Mouse (Mus musculus) CH12.LX (cell line): Measurements from ENCODE around the gene Apba1. TPM values are rescaled to one million over a fixed set of nuclear protein-coding genes. Genes with fewer than 3 reads are reported as not detected.

Experiments
- DNase-seq: peaks from one replicate; pipeline ENCODE4 v3.0.0-alpha.2; 2013; ENCODE audit errors: extremely low read depth
- H3K27ac ChIP-seq: 2 replicates; pipeline ENCODE4 v1.5.1; 2012; ENCODE audit warnings: low read depth, mild to moderate bottlenecking, control low read depth, moderate library complexity; ENCODE audit not compliant: insufficient read depth
- H3K27me3 ChIP-seq: replicated peaks from 2 replicates; pipeline ENCODE3; 2012; ENCODE audit warnings: inconsistent platforms
- H3K36me3 ChIP-seq, 2 experiments: replicated peaks in 1 of 2; 2 replicates each; pipeline versions ENCODE3 to v1.6.1; 2012; ENCODE audit warnings: inconsistent platforms in 1 of 2, low read length in 1 of 2, mild to moderate bottlenecking in 1 of 2, mixed read lengths in 1 of 2, moderate library complexity in 1 of 2; ENCODE audit not compliant: control insufficient read depth in 1 of 2, insufficient read depth in 1 of 2
- H3K4me1 ChIP-seq, 2 experiments: 2 replicates each; pipeline ENCODE4 v1.6.1; 2012; ENCODE audit warnings: inconsistent platforms in 1 of 2, moderate library complexity in 1 of 2; ENCODE audit not compliant: insufficient read depth in 2 of 2, control insufficient read depth in 1 of 2
- H3K4me2 ChIP-seq: 2 replicates; pipeline ENCODE4 v1.6.1; 2012; ENCODE audit warnings: low read depth, mild to moderate bottlenecking, control low read depth; ENCODE audit not compliant: poor library complexity, insufficient read depth, severe bottlenecking
- H3K4me3 ChIP-seq, 3 experiments: fragments of 150-350 bp in 1 of 3; sonication (generic) in 1 of 3; replicated peaks in 1 of 3; 2 replicates each; pipeline versions ENCODE3 to v1.5.1; 2011 to 2012; ENCODE audit warnings: low read depth in 2 of 3, low read length in 2 of 3, mild to moderate bottlenecking in 2 of 3, moderate library complexity in 2 of 3, control low read depth in 1 of 3, improper control_type of control experiment in 1 of 3, inconsistent platforms in 1 of 3, mixed read lengths in 1 of 3; ENCODE audit not compliant: poor library complexity in 1 of 3
- H3K79me2 ChIP-seq: replicated peaks from 2 replicates; pipeline ENCODE4 v1.6.1; 2012; ENCODE audit warnings: mild to moderate bottlenecking, moderate library complexity; ENCODE audit not compliant: control insufficient read depth, poor library complexity, insufficient read depth, severe bottlenecking; ENCODE audit errors: extremely low read depth
- H3K9ac ChIP-seq: 2 replicates; pipeline ENCODE4 v1.6.1; 2012; ENCODE audit warnings: low read depth, mild to moderate bottlenecking, control low read depth, moderate library complexity; ENCODE audit not compliant: insufficient read depth
- H3K9me3 ChIP-seq: replicated peaks from 2 replicates; pipeline ENCODE3; 2012; ENCODE audit warnings: low read length, inconsistent platforms, mixed read lengths
- E2F4 ChIP-seq: IDR thresholded peaks from 2 replicates; pipeline ENCODE4 v1.6.1; 2011; ENCODE audit warnings: low read depth, low read length, improper control_type of control experiment; ENCODE audit not compliant: insufficient replicate concordance
- ELF1 ChIP-seq: IDR thresholded peaks from 2 replicates; pipeline ENCODE4 v1.6.1; 2014; ENCODE audit warnings: low read depth, mild to moderate bottlenecking, inconsistent platforms, low read length, improper control_type of control experiment
- EP300 ChIP-seq: IDR thresholded peaks from 2 replicates; pipeline ENCODE4 v1.6.1; 2011; ENCODE audit warnings: low read length, improper control_type of control experiment
- JUND ChIP-seq: conservative IDR thresholded peaks from 2 replicates; pipeline ENCODE4 v1.6.1; 2011; ENCODE audit warnings: low read depth, low read length, improper control_type of control experiment
- KAT2A ChIP-seq: IDR thresholded peaks from 2 replicates; pipeline ENCODE4 v1.6.1; 2012; ENCODE audit warnings: low read length, improper control_type of control experiment, inconsistent platforms; ENCODE audit not compliant: insufficient replicate concordance
- MAFK ChIP-seq: IDR thresholded peaks from 2 replicates; pipeline ENCODE4 v1.6.1; 2011; ENCODE audit warnings: low read length, improper control_type of control experiment; ENCODE audit not compliant: insufficient replicate concordance
- MAX ChIP-seq: IDR thresholded peaks from 2 replicates; pipeline ENCODE4 v1.6.1; 2011; ENCODE audit warnings: low read length, improper control_type of control experiment
- MAZ ChIP-seq: IDR thresholded peaks from 2 replicates; pipeline ENCODE4 v1.6.1; 2012; ENCODE audit warnings: low read depth, mild to moderate bottlenecking, inconsistent platforms, low read length, improper control_type of control experiment, moderate library complexity
- MYC ChIP-seq: IDR thresholded peaks from 2 replicates; pipeline ENCODE4 v1.6.1; 2011; ENCODE audit warnings: low read depth, mild to moderate bottlenecking, improper control_type of control experiment, low read length
- NELFE ChIP-seq: IDR thresholded peaks from 2 replicates; pipeline ENCODE4 v1.6.1; 2011; ENCODE audit warnings: low read depth, low read length, improper control_type of control experiment
- PAX5 ChIP-seq: IDR thresholded peaks from 2 replicates; pipeline ENCODE4 v1.6.1; 2012; ENCODE audit warnings: low read length, inconsistent platforms, mixed read lengths
- POLR2A ChIP-seq: IDR thresholded peaks from 2 replicates; pipeline ENCODE4 v1.6.1; 2011; ENCODE audit warnings: low read depth, mild to moderate bottlenecking, improper control_type of control experiment, low read length
- RCOR1 ChIP-seq: conservative IDR thresholded peaks from 2 replicates; pipeline ENCODE4 v1.6.1; 2012; ENCODE audit warnings: low read depth, mild to moderate bottlenecking, inconsistent platforms, low read length, improper control_type of control experiment
- SMC3 ChIP-seq: IDR thresholded peaks from 2 replicates; pipeline ENCODE4 v1.6.1; 2011; ENCODE audit warnings: low read depth, low read length, improper control_type of control experiment
- TCF12 ChIP-seq: IDR thresholded peaks from 2 replicates; pipeline ENCODE4 v1.6.1; 2014; ENCODE audit warnings: low read depth, mild to moderate bottlenecking, inconsistent platforms, low read length, improper control_type of control experiment
- UBTF ChIP-seq: IDR thresholded peaks from 2 replicates; pipeline ENCODE4 v1.6.1; 2012; ENCODE audit warnings: low read depth, mild to moderate bottlenecking, inconsistent platforms, low read length, improper control_type of control experiment, moderate library complexity
- USF1 ChIP-seq: IDR thresholded peaks from 2 replicates; pipeline ENCODE4 v1.6.1; 2014; ENCODE audit warnings: low read depth, mild to moderate bottlenecking, inconsistent platforms, low read length, improper control_type of control experiment
- ZKSCAN1 ChIP-seq: IDR thresholded peaks from 2 replicates; pipeline ENCODE4 v1.6.1; 2012; ENCODE audit warnings: low read depth, inconsistent platforms, low read length, improper control_type of control experiment, borderline replicate concordance
- ZMIZ1 ChIP-seq: IDR thresholded peaks from 2 replicates; pipeline ENCODE4 v1.6.1; 2012; ENCODE audit warnings: low read depth, mild to moderate bottlenecking, inconsistent platforms, low read length, improper control_type of control experiment
- dilution Hi-C: fragments of 300-500 bp; cut with MboI; formaldehyde crosslinking; loops from 2 replicates; pipeline ENCODE4 v1.14.3; 2020; ENCODE audit warnings: low sequenced_read_pairs; ENCODE audit not compliant: extremely low pct_unique_long_range_greater_than_20kb, extremely low pct_ligation_motif_present
- in situ Hi-C: fragments of 300-500 bp; cut with MboI; formaldehyde crosslinking; loops from 3 replicates; pipeline ENCODE4 v1.14.3; 2019; ENCODE audit warnings: low sequenced_read_pairs, low pct_ligation_motif_present, low pct_unique_long_range_greater_than_20kb, mixed read lengths
- polyA plus RNA-seq: library from polyadenylated mRNA; unstranded; fragments of >175 nt; gene quantifications from 2 replicates; pipeline ENCODE4 v1.2.1, GENCODE M21; 2012; ENCODE audit warnings: low read depth; ENCODE audit not compliant: insufficient read length
- total RNA-seq, 2 experiments: library from RNA; depleted of rRNA; stranded (reverse); fragments of 300-350 nt in 1 of 2; fragments of >200 nt in 1 of 2; gene quantifications; 2 replicates each; pipeline ENCODE4 v1.2.3; 2012 to 2014

Gene Apba1
- total and polyA plus RNA-seq, 3 experiments, result 0.08 to 0.24 (median 0.09) TPM

- Histone ChIP-seq H3K79me2 (no peaks in the 10 kb centered on the region), H3K9ac (no peak overlapping the region), H3K27me3 (no peaks in the 10 kb centered on the region), H3K27ac (no peak overlapping the region), H3K36me3 (no peaks in the 10 kb centered on the region), H3K9me3 (no peaks in the 10 kb centered on the region), H3K4me1 (no peaks in the 10 kb centered on the region; a peak in 1 of 4 replicates), H3K4me2 (no peak overlapping the region), H3K4me3 (no peak overlapping the region)
- DNase-seq, result no peak
- dilution Hi-C loops (no loop called here), in situ Hi-C loops (no loop called here)
- no peak for TF ChIP-seq PAX5
- no peak for TF ChIP-seq MAX
- no peak for TF ChIP-seq ZMIZ1
- TF ChIP-seq MAZ, result no peak
- TF ChIP-seq USF1, result no peak
- TF ChIP-seq EP300, result no peak
- no peak for TF ChIP-seq POLR2A
- TF ChIP-seq NELFE, result no peak
- no peak for TF ChIP-seq RCOR1
- no peak for TF ChIP-seq ZKSCAN1
- no peak for TF ChIP-seq MYC
- no peak for TF ChIP-seq KAT2A
- no peak for TF ChIP-seq SMC3
Observed at GRCm38 (mm10) chr19:23801174-23801573, 42.5 kb downstream of the Apba1 start.

- Histone ChIP-seq H3K27me3 (no peaks in the 10 kb centered on the region), H3K4me3 (no peak overlapping the region), H3K9ac (no peak overlapping the region), H3K36me3 (no peaks in the 10 kb centered on the region), H3K9me3 (no peaks in the 10 kb centered on the region), H3K4me1 (peaks cover 0 to 7% of the 10 kb centered on the region in 2 experiments; a peak in 2 of 4 replicates), H3K4me2 (no peak overlapping the region), H3K27ac (no peak overlapping the region), H3K79me2 (no peaks in the 10 kb centered on the region)
- dilution Hi-C loops (no loop called here), in situ Hi-C loops (no loop called here)
- DNase-seq, result no peak
- TF ChIP-seq E2F4, result no peak
- TF ChIP-seq TCF12, result no peak
- no peak for TF ChIP-seq MYC
- TF ChIP-seq MAFK, result no peak
- TF ChIP-seq SMC3, result no peak
- TF ChIP-seq MAZ, result no peak
- TF ChIP-seq UBTF, result no peak
- TF ChIP-seq ZMIZ1, result no peak
- TF ChIP-seq ELF1, result no peak
- no peak for TF ChIP-seq JUND
Observed at GRCm38 (mm10) chr19:23803221-23803870, 44.7 kb downstream of the Apba1 start.
